Mouse (Mus musculus): ENCODE data around the gene C1qtnf1. TPM values are rescaled to one million over a fixed set of nuclear protein-coding genes. Genes with fewer than 3 reads are reported as not detected.

Gene C1qtnf1
- polyA plus RNA-seq, 1 experiment from 2014 or later: 3.3 TPM

DNA sequence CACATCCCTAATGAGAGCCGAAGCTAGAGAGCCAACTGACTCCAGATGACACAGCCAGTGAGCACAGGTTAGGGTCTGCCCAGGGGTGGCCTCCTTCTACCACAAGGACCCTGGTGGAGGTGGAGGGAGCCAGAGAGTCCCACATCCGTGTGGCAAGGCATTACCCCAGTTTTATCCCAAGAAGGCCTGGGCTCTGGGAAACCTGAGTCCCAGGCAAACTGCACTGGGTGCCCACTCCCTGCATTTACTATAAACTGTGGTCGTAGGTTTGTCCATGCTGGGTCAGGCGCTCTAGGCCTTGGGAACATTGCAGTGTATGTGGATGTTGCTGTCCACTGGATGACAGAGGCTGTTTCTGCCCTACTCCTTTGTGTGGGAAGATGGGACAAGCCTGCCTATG, 26.8 kb upstream of the C1qtnf1 start:
- WGBS: 84% methylated on average over 4 of the region's 4 CpGs
- H3K4me1 ChIP-seq (replicated peaks; ENCODE audit: control insufficient read depth, insufficient read depth, low read length): no peaks in the 10 kb centered on the region
- H3K27me3 ChIP-seq (replicated peaks; ENCODE audit: control insufficient read depth, insufficient read depth, low read length): no peaks in the 10 kb centered on the region
- no peaks in the 10 kb centered on the region for H3K9me3 ChIP-seq (ENCODE audit: control insufficient read depth, low read length)
- no peak overlapping the region for H3K27ac ChIP-seq (ENCODE audit: low read length)
- no peak overlapping the region for H3K4me3 ChIP-seq (replicated peaks; ENCODE audit: low read length)
- no peak overlapping the region for H3K4me2 ChIP-seq (ENCODE audit: low read length)
- H3K9ac ChIP-seq (replicated peaks; ENCODE audit: low read depth, low read length): no peak overlapping the region
- no peaks in the 10 kb centered on the region for H3K36me3 ChIP-seq (ENCODE audit: control insufficient read depth, insufficient read depth)
- ATAC-seq: no peak

- 0 out of 2 replicates have a peak, but pooled peaks have one; percentile 58 for ATAC-seq
- H3K27ac ChIP-seq (ENCODE audit: low read length): no peak within 1 kb of the TSS
- 53% methylated on average over 7 of the region's 7 CpGs for WGBS
- no peak within 1 kb of the TSS for H3K4me2 ChIP-seq (ENCODE audit: low read length)
- no peaks in the 10 kb centered on the region for H3K27me3 ChIP-seq (replicated peaks; ENCODE audit: control insufficient read depth, insufficient read depth, low read length)
- no peak within 1 kb of the TSS for H3K4me3 ChIP-seq (replicated peaks; ENCODE audit: low read length)
- no peaks in the 10 kb centered on the region for H3K9me3 ChIP-seq (ENCODE audit: control insufficient read depth, low read length)
- H3K36me3 ChIP-seq (ENCODE audit: control insufficient read depth, insufficient read depth): no peaks in the 10 kb centered on the region
- H3K4me1 ChIP-seq (replicated peaks; ENCODE audit: control insufficient read depth, insufficient read depth, low read length): no peaks in the 10 kb centered on the region
- H3K9ac ChIP-seq (replicated peaks; ENCODE audit: low read depth, low read length): no peak within 1 kb of the TSS
Measured at GRCm38 (mm10) chr11:118401760-118402280, 26.2 kb upstream of the C1qtnf1 start, which contains the start of gene Lgals3bp. Gene Lgals3bp, minus strand, starts transcription at chr11:118402092.

DNA sequence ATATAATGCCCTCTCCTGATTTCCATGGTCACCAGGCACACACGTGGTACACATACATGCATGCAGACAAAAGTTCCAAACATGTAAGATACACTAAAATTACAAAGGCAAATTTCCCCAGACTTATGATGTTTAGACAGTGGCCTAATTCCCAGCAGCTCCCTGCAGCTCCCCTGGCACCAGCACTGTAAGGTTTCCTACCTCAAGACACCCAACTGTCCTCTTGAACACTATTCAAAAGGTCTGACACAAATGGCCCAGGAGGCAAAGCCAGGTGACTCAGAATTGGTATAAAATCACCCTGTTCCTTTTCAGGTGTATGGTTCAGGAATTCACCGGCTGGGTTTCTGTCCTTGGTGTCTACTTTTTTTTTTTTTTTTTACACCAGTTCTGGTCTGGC, 24.8 kb upstream of the C1qtnf1 start:
- no peak overlapping the region for H3K4me2 ChIP-seq (ENCODE audit: low read length)
- H3K36me3 ChIP-seq (ENCODE audit: control insufficient read depth, insufficient read depth): 0 out of 2 replicates have a peak, but pooled peaks cover 3% of the 10 kb centered on the region
- H3K9ac ChIP-seq (replicated peaks; ENCODE audit: low read depth, low read length): no peak overlapping the region
- H3K4me3 ChIP-seq (replicated peaks; ENCODE audit: low read length): no peak overlapping the region
- H3K9me3 ChIP-seq (ENCODE audit: control insufficient read depth, low read length): no peaks in the 10 kb centered on the region
- H3K27me3 ChIP-seq (replicated peaks; ENCODE audit: control insufficient read depth, insufficient read depth, low read length): no peaks in the 10 kb centered on the region
- no peak for ATAC-seq
- H3K27ac ChIP-seq (ENCODE audit: low read length): no peak overlapping the region
- 92% methylated on average over 2 of the region's 2 CpGs for WGBS
- no peaks in the 10 kb centered on the region for H3K4me1 ChIP-seq (replicated peaks; ENCODE audit: control insufficient read depth, insufficient read depth, low read length)

GRCm38 (mm10) chr11:118403951-118404899, 23.8 kb upstream of the C1qtnf1 start:
- H3K9me3 ChIP-seq (ENCODE audit: control insufficient read depth, low read length): no peaks in the 10 kb centered on the region
- H3K9ac ChIP-seq (replicated peaks; ENCODE audit: low read depth, low read length): no peak overlapping the region
- ATAC-seq: no peak
- 0 out of 2 replicates have a peak, but pooled peaks cover 3% of the 10 kb centered on the region for H3K36me3 ChIP-seq (ENCODE audit: control insufficient read depth, insufficient read depth)
- WGBS: 81% methylated on average over 6 of the region's 6 CpGs
- H3K4me1 ChIP-seq (replicated peaks; ENCODE audit: control insufficient read depth, insufficient read depth, low read length): no peaks in the 10 kb centered on the region
- H3K4me2 ChIP-seq (ENCODE audit: low read length): no peak overlapping the region
- no peak overlapping the region for H3K4me3 ChIP-seq (replicated peaks; ENCODE audit: low read length)
- H3K27me3 ChIP-seq (replicated peaks; ENCODE audit: control insufficient read depth, insufficient read depth, low read length): no peaks in the 10 kb centered on the region
- H3K27ac ChIP-seq (ENCODE audit: low read length): no peak overlapping the region

GRCm38 (mm10) chr11:118405311-118405710, 22.7 kb upstream of the C1qtnf1 start:
- Histone ChIP-seq H3K36me3 (ENCODE audit: control insufficient read depth, insufficient read depth) (peaks cover 5% of the 10 kb centered on the region; the same call in 1 of the 2 replicates), H3K4me2 (ENCODE audit: low read length) (no peak overlapping the region), H3K27ac (ENCODE audit: low read length) (no peak overlapping the region), H3K9me3 (ENCODE audit: control insufficient read depth, low read length) (no peaks in the 10 kb centered on the region), H3K9ac (replicated peaks; ENCODE audit: low read depth, low read length) (no peak overlapping the region), H3K4me3 (replicated peaks; ENCODE audit: low read length) (no peak overlapping the region), H3K27me3 (replicated peaks; ENCODE audit: control insufficient read depth, insufficient read depth, low read length) (no peaks in the 10 kb centered on the region), H3K4me1 (replicated peaks; ENCODE audit: control insufficient read depth, insufficient read depth, low read length) (no peaks in the 10 kb centered on the region)
- no peak for ATAC-seq
- WGBS: 93% methylated on average over 8 of the region's 8 CpGs

GRCm38 (mm10) chr11:118406521-118406920, 21.5 kb upstream of the C1qtnf1 start:
- peaks cover 9% of the 10 kb centered on the region; the same call in 1 of the 2 replicates for H3K36me3 ChIP-seq (ENCODE audit: control insufficient read depth, insufficient read depth)
- no peak overlapping the region for H3K9ac ChIP-seq (replicated peaks; ENCODE audit: low read depth, low read length)
- no peak overlapping the region for H3K27ac ChIP-seq (ENCODE audit: low read length)
- no peaks in the 10 kb centered on the region for H3K4me1 ChIP-seq (replicated peaks; ENCODE audit: control insufficient read depth, insufficient read depth, low read length)
- no peaks in the 10 kb centered on the region for H3K9me3 ChIP-seq (ENCODE audit: control insufficient read depth, low read length)
- no peaks in the 10 kb centered on the region for H3K27me3 ChIP-seq (replicated peaks; ENCODE audit: control insufficient read depth, insufficient read depth, low read length)
- no peak overlapping the region for H3K4me2 ChIP-seq (ENCODE audit: low read length)
- ATAC-seq: no peak
- H3K4me3 ChIP-seq (replicated peaks; ENCODE audit: low read length): no peak overlapping the region
- 95% methylated on average over 5 of the region's 5 CpGs for WGBS

- Histone ChIP-seq H3K36me3 (ENCODE audit: control insufficient read depth, insufficient read depth) (peaks cover 9% of the 10 kb centered on the region; the same call in 1 of the 2 replicates), H3K27me3 (replicated peaks; ENCODE audit: control insufficient read depth, insufficient read depth, low read length) (no peaks in the 10 kb centered on the region), H3K9ac (replicated peaks; ENCODE audit: low read depth, low read length) (no peak overlapping the region), H3K4me1 (replicated peaks; ENCODE audit: control insufficient read depth, insufficient read depth, low read length) (peaks cover 5% of the 10 kb centered on the region), H3K9me3 (ENCODE audit: control insufficient read depth, low read length) (no peaks in the 10 kb centered on the region), H3K4me3 (replicated peaks; ENCODE audit: low read length) (no peak overlapping the region), H3K27ac (ENCODE audit: low read length) (no peak overlapping the region), H3K4me2 (ENCODE audit: low read length) (no peak overlapping the region)
- no peak for ATAC-seq
- 84% methylated on average over 23 of the region's 23 CpGs for WGBS
Measured at GRCm38 (mm10) chr11:118407318-118407910, 20.6 kb upstream of the C1qtnf1 start.

DNA sequence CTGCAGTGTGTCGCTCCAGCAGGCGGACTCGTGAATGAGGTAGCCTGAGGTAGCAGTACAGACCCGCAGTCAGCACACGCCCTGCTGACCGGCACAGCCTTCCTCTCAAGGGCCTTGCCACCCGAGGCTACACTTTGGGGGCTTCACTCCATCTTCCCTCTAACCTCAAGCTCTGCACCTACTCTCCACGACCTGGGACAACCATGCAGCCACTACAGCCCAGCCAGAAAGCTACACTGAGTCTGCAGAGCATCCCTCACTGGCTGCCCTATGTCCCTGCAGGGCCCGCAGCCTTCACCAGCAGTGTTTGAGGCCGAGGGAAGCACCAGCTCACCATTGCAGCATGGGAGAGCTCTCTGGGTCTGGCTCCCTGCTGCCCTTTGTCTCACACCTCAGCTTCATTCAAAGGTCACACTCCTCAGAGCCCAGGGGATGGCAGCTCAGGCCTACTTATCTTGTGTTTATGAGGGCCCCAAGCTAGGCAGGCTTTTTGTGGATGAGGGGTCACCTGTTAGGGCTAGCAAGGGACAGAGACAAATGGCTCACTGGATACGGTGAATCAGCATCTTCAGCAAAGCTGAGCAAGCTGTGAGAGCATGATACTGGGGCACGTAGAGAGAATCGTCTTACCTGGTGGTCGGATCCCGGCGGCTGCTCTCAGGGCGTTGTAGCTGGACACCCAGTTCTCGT, 19.8 kb upstream of the C1qtnf1 start:
- Histone ChIP-seq H3K4me2 (ENCODE audit: low read length) (no peak overlapping the region), H3K27me3 (replicated peaks; ENCODE audit: control insufficient read depth, insufficient read depth, low read length) (no peaks in the 10 kb centered on the region), H3K4me3 (replicated peaks; ENCODE audit: low read length) (no peak overlapping the region), H3K9ac (replicated peaks; ENCODE audit: low read depth, low read length) (no peak overlapping the region), H3K36me3 (ENCODE audit: control insufficient read depth, insufficient read depth) (peaks cover 9% of the 10 kb centered on the region; the same call in 1 of the 2 replicates), H3K4me1 (replicated peaks; ENCODE audit: control insufficient read depth, insufficient read depth, low read length) (peaks cover 12% of the 10 kb centered on the region), H3K27ac (ENCODE audit: low read length) (no peak overlapping the region), H3K9me3 (ENCODE audit: control insufficient read depth, low read length) (no peaks in the 10 kb centered on the region)
- ATAC-seq: no peak
- 88% methylated on average over 18 of the region's 18 CpGs for WGBS

Data from forebrain, embryonic 16.5 days (tissue).